Mouse (Mus musculus) left cerebral cortex, adult 18-20 months (tissue): Measurements from ENCODE around the gene Mecom. TPM values are rescaled to one million over a fixed set of nuclear protein-coding genes. Genes with fewer than 3 reads are reported as not detected.

Experiments
- DNase-seq, 2 experiments: peaks; one replicate each; pipeline ENCODE4 v3.0.0; 2021 to 2022; ENCODE audit warnings: low spot score in 2 of 2, mixed read lengths in 1 of 2
- total RNA-seq, 2 experiments: library from RNA; stranded (reverse); gene quantifications; 2 replicates each; pipeline ENCODE4 v1.2.3; 2021

Mecom gene
- total RNA-seq, 2 experiments from 2014 or later = 3.5 to 4.2 TPM

- DNase-seq = no peak
Observed at GRCm38 (mm10) chr3:30361190-30361589, 186.6 kb downstream of the Mecom start.

- DNase-seq = no peak
Observed at GRCm38 (mm10) chr3:30353878-30354727, 193.7 kb downstream of the Mecom start.

DNA sequence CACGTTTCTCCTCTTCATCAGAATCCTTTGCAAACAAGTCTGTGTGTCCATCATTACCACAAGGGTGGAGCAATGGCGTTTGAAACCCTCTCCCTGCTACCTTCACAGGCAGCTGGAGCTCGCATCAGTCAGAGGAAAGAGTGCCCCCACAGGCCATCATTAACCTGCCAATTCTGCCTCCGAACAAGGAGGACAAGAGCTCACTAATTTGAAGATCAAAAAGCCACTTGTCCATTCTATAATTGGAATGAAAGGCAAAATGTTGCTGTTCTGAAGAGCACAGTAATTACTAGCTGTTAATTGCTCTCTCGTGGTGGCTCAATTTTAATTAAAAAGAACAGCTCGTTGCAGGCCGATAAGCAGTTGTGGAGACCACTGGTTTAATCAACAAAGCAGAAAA lies 198.5 kb downstream of the Mecom start:
- no peak for DNase-seq

DNA sequence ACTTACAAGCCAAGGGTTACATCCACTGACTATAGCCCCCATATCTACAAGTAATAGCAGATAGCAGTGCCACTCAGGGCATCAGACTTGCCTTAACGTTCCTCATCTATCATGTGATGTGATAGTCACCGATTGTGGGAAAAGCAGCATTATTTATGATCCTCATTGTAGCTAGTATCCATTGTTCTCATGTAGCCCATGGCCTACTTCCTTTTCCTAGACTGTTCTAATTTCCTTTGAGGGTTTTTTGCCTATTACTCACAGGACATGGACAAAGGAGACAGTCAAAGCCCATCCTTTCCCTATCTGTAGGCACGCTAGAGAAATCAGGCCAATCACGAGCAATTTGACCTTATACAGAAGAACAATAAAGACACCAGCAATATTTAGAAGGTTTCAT lies 203.7 kb downstream of the Mecom start:
- DNase-seq = no peak

DNA sequence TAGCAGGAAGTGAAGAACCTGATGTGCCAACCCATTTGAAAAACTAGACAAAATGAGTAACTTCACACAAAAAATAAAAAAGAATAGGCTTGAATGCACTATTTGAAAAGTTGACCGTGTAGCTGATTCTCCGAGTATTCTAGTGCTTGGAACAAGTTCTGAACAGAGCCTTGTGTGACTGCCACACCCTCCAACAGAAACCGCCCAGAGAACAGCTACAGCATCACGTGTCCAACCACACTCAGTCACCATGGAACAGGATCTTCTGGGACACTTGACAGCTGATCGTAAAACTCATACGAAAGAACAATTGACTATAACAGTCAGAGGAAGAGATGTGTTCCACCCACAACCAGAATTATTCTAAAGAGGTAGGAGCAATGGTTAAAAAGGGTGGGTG lies 215.5 kb downstream of the Mecom start:
- DNase-seq = no peak

DNA sequence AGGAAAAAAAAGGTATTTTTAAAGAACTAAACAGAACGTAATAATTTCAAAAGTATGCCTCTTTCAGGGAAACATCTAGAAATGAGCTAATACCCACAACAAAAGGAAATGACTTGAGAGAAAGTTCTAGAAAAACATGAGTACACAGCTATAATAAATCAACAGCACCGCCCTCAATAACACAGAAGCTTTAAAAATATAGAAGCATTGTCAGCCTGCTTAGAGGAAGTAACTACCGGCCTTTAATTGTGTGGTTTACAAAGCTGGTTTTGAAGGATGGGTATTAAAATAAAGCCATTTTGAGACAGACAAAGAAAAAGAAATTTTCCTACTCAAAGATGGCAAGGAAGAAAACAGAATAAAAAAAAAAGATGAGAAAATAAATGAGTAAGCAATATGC lies 217.3 kb downstream of the Mecom start:
- no peak for DNase-seq

- no peak for DNase-seq
Observed at GRCm38 (mm10) chr3:30330021-30330420, 217.8 kb downstream of the Mecom start.

DNA sequence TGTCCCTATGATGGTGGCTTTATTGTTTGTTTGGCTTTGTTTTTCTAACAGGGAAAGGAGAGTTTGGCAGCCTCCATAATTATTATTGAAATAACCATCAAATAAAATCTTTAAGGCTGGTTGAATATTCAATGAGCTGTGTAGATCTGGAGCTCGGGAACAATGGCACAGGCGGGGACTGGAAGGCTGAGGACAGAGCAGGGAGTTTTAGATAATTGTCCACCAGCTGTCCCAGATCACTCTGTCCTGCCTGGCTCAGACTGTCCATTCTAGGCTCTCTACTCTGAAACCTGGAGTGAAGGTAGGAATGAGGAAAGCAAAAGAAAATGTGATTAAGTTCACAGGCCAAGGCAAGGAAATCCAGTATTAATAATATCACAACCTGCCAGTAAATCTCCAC lies 232.9 kb downstream of the Mecom start:
- DNase-seq = no peak

- DNase-seq = no peak
Observed at GRCm38 (mm10) chr3:30308081-30308480, 239.7 kb downstream of the Mecom start.

DNA sequence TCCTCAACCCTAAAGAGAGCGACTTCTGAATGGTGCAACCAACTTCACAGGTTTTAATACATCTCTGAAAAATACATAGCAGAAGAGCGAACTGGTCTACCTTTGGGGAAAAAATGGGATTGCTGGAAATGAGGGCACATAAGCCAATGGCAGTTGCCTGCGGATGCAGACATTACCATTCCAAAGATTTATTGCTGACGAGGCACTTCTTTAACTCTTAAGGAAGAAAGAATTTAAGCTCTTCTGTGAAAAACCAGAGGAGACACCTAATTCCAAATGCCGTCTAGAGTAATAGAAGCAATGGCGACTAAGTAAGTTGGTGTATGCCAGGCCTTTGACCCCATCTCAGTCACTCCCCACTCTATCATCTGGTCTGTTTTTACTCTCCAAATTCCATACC lies 240.2 kb downstream of the Mecom start:
- DNase-seq = no peak

GRCm38 (mm10) chr3:30306080-30306479 lies 241.7 kb downstream of the Mecom start:
- no peak for DNase-seq

DNA sequence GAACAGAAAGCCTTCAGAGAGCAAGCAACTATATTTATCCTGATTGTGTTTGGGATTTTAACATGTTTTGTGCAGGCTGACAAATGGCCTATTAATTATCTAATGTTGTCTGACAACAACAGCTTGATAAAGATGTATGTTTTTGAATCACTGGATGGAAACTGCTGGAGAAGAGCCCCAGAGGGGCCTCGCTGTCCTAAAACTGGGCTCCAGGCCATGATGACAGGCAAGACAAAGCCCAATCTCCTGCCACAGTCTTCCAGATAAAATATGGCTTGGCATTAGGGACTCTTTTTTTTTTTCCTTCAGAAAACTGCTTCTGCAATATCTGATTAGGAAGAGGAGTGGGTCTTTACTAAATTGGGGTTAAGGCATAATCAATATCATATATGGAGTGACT lies 248.3 kb downstream of the Mecom start:
- no peak for DNase-seq

- DNase-seq = no peak
Observed at GRCm38 (mm10) chr3:30294433-30294832, 253.4 kb downstream of the Mecom start.

- no peak for DNase-seq
Observed at GRCm38 (mm10) chr3:30286529-30286928, 261.3 kb downstream of the Mecom start.

DNA sequence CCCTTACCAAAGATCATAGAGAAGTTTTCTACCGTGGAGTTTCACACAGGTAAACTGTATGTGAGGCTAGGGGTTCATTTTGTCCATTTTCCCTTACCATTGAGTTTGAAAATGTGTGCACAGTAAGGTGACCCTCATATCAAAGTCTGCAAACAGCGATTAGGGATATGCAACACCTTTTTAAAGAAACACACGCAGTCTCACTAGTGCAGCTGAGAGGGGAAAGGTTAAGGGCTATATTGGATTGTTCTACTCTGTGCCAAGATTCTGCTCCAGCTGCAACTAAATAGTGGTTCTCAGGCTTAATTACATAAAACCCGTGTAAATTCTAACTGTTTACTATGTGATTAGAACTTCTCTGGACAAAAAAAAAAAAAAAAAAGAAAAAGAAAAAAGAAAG lies 263.7 kb downstream of the Mecom start:
- no peak for DNase-seq

GRCm38 (mm10) chr3:30283562-30283961 lies 264.2 kb downstream of the Mecom start:
- DNase-seq = no peak

GRCm38 (mm10) chr3:30277569-30277968 lies 270.2 kb downstream of the Mecom start:
- no peak for DNase-seq

DNA sequence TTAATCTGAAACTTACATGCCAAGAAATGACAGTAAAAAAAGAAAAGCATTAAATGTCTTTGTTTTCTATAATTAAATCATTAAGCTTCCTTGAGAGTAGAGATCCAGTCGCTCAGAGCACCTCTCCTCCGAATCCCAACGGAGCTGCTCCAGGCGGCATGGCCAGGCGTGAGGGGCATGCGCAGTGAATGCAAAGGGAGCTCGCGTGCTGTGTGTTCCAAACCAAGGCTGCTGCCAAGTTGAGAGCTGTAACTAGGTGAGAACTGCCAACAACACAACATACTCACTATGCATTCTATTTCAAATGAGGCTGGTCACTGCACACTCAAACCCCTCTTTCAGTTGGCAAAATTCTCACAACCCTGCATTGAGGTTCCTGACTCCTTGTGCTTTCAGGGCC lies 271.7 kb downstream of the Mecom start:
- no peak for DNase-seq

- DNase-seq = no peak
Observed at GRCm38 (mm10) chr3:30269253-30269652, 278.6 kb downstream of the Mecom start.

DNA sequence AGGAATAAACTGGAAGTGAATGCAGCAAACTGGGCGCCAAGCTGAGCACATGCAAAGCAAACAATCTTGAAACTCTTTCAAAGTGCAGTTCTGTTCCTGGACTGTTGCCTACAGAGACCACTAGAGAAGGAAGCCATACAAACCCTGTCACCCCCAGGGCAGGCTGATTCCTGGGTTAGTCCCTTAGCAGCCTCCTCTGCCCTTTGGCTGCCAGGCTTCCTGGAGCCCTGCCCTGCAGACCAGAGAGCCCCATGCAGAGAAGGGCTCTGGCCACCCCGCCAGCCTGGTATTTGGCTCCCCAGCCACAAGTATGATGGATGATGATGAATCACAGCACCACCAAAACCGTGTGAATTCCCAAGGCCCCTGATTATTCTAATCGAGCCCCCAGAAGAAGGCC lies 286.9 kb downstream of the Mecom start:
- no peak for DNase-seq

- DNase-seq = no peak
Observed at GRCm38 (mm10) chr3:30258421-30258820, 289.4 kb downstream of the Mecom start.

DNA sequence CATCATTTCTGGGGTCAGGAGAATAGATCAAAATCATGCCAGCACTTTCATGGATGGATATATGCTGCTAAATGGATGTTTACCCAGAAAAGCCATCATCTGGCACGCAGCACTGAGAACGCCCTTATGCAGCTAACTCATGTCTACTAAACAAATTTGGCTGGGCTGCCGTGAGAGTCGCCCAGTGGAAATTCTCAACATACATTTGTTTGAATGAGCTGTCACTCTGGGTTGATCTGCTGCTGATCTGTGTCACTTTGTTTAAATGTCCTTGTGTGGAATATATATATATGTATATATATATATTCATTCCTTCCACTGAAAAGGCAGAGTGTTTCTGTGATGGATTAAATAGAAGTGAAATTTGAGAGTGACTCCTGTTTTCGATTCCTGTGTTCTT lies 290.0 kb downstream of the Mecom start:
- DNase-seq = no peak

- DNase-seq = no peak
Observed at GRCm38 (mm10) chr3:30256896-30257295, 290.9 kb downstream of the Mecom start.
